Mouse (Mus musculus) embryonic facial prominence, embryonic 12.5 days (tissue): ENCODE measurements at regions not wholly inside any gene's neighbourhood (a gene's known extent, or its start where the extent isn't known, plus 50 kb on each side); places are given as distances from the start of the nearest gene placed in this dataset.

Source experiments
- ATAC-seq: fragments of 200-750 bp; cut with Nextera tagmentation; 2 replicates; pipeline ENCODE4 v1.8.0; 2017; ENCODE audit not compliant: insufficient number of reproducible peaks, insufficient read depth, low FRiP score, low TSS enrichment
- H3K27ac ChIP-seq: fragments of 300-500 bp; sonication (generic); 2 replicates; pipeline ENCODE4 v1.5.1; 2016; ENCODE audit warnings: mild to moderate bottlenecking
- H3K27me3 ChIP-seq: fragments of 300-500 bp; sonication (generic); 2 replicates; pipeline ENCODE4 v1.6.1; 2016; ENCODE audit warnings: mild to moderate bottlenecking, moderate library complexity
- H3K36me3 ChIP-seq: fragments of 300-500 bp; sonication (generic); 2 replicates; pipeline ENCODE4 v1.6.1; 2016; ENCODE audit warnings: mild to moderate bottlenecking
- H3K4me1 ChIP-seq: fragments of 300-500 bp; sonication (generic); 2 replicates; pipeline ENCODE4 v1.6.1; 2016
- H3K4me2 ChIP-seq: fragments of 300-500 bp; sonication (generic); replicated peaks from 2 replicates; pipeline ENCODE4 v1.6.1; 2016; ENCODE audit warnings: mild to moderate bottlenecking, moderate library complexity
- H3K4me3 ChIP-seq: fragments of 300-500 bp; sonication (generic); 2 replicates; pipeline ENCODE4 v1.5.1; 2016; ENCODE audit warnings: mild to moderate bottlenecking
- H3K9ac ChIP-seq: fragments of 300-500 bp; sonication (generic); 2 replicates; pipeline ENCODE4 v1.6.1; 2016; ENCODE audit warnings: mild to moderate bottlenecking, moderate library complexity
- H3K9me3 ChIP-seq: fragments of 300-500 bp; sonication (generic); 2 replicates; pipeline ENCODE4 v1.6.1; 2016; ENCODE audit warnings: mild to moderate bottlenecking, moderate library complexity
- WGBS: fragments of 180-500 bp; shearing (Covaris S2); methylation state at CpG from one replicate; pipeline ENCODE4 v1.1.7; 2016; 5-methylcytosine and 5-hydroxymethylcytosine counted together

- no peak overlapping the region for H3K9ac ChIP-seq
- no peaks in the 10 kb centered on the region for H3K9me3 ChIP-seq
- no peak overlapping the region for H3K4me3 ChIP-seq
- H3K4me2 ChIP-seq: no peak overlapping the region
- 45% methylated on average over 2 of the region's 2 CpGs for WGBS
- no peak for ATAC-seq
- H3K27ac ChIP-seq: no peak overlapping the region
- H3K27me3 ChIP-seq: 0 out of 2 replicates have a peak, but pooled peaks cover 4% of the 10 kb centered on the region
- H3K36me3 ChIP-seq: no peaks in the 10 kb centered on the region
- no peaks in the 10 kb centered on the region for H3K4me1 ChIP-seq
Measured at GRCm38 (mm10) chrX:167088438-167088837, 120.7 kb downstream of the Tmsb4x start.

- no peaks in the 10 kb centered on the region for H3K36me3 ChIP-seq
- H3K4me1 ChIP-seq: no peaks in the 10 kb centered on the region
- no peak for ATAC-seq
- H3K27me3 ChIP-seq: peaks cover 9% of the 10 kb centered on the region; the same call in 1 of the 2 replicates
- H3K4me2 ChIP-seq: no peak overlapping the region
- H3K27ac ChIP-seq: no peak overlapping the region
- no peak overlapping the region for H3K9ac ChIP-seq
- WGBS: 73% methylated on average over 3 of the region's 3 CpGs
- no peak overlapping the region for H3K4me3 ChIP-seq
- no peaks in the 10 kb centered on the region for H3K9me3 ChIP-seq
Measured at GRCm38 (mm10) chrX:167080821-167081220, 128.3 kb downstream of the Tmsb4x start.

- peaks cover 10% of the 10 kb centered on the region; the same call in 1 of the 2 replicates for H3K27me3 ChIP-seq
- 68% methylated on average over 2 of the region's 2 CpGs for WGBS
- H3K4me2 ChIP-seq: no peak overlapping the region
- H3K36me3 ChIP-seq: no peaks in the 10 kb centered on the region
- H3K4me3 ChIP-seq: no peak overlapping the region
- no peaks in the 10 kb centered on the region for H3K4me1 ChIP-seq
- no peak overlapping the region for H3K27ac ChIP-seq
- H3K9me3 ChIP-seq: no peaks in the 10 kb centered on the region
- H3K9ac ChIP-seq: no peak overlapping the region
- ATAC-seq: no peak
Measured at GRCm38 (mm10) chrX:167069075-167069474, 140.0 kb downstream of the Tmsb4x start.

GRCm38 (mm10) chrX:167067918-167068317, 141.2 kb downstream of the Tmsb4x start:
- Histone ChIP-seq H3K4me2 (no peak overlapping the region), H3K27me3 (peaks cover 12% of the 10 kb centered on the region; the same call in 1 of the 2 replicates), H3K4me1 (no peaks in the 10 kb centered on the region), H3K9ac (no peak overlapping the region), H3K36me3 (no peaks in the 10 kb centered on the region), H3K9me3 (no peaks in the 10 kb centered on the region), H3K4me3 (no peak overlapping the region), H3K27ac (no peak overlapping the region)
- WGBS: 58% methylated on average over 3 of the region's 3 CpGs
- ATAC-seq: no peak

GRCm38 (mm10) chrX:167063881-167064280, 145.2 kb downstream of the Tmsb4x start:
- Histone ChIP-seq H3K4me1 (no peaks in the 10 kb centered on the region), H3K27ac (no peak overlapping the region), H3K4me2 (no peak overlapping the region), H3K36me3 (no peaks in the 10 kb centered on the region), H3K27me3 (peaks cover 17% of the 10 kb centered on the region; the same call in 1 of the 2 replicates), H3K9me3 (no peaks in the 10 kb centered on the region), H3K9ac (no peak overlapping the region), H3K4me3 (no peak overlapping the region)
- 49% methylated on average over 4 of the region's 4 CpGs for WGBS
- no peak for ATAC-seq

GRCm38 (mm10) chrX:167052456-167052855, 156.7 kb downstream of the Tmsb4x start:
- Histone ChIP-seq H3K27me3 (peaks cover 4% of the 10 kb centered on the region; the same call in 1 of the 2 replicates), H3K9ac (no peak overlapping the region), H3K27ac (no peak overlapping the region), H3K4me3 (no peak overlapping the region), H3K4me2 (no peak overlapping the region), H3K36me3 (no peaks in the 10 kb centered on the region), H3K4me1 (no peaks in the 10 kb centered on the region), H3K9me3 (no peaks in the 10 kb centered on the region)
- no peak for ATAC-seq
- WGBS: 82% methylated on average over 10 of the region's 10 CpGs

- H3K4me3 ChIP-seq: no peak overlapping the region
- WGBS: 90% methylated on average over 4 of the region's 4 CpGs
- ATAC-seq: no peak
- no peaks in the 10 kb centered on the region for H3K9me3 ChIP-seq
- H3K4me2 ChIP-seq: no peak overlapping the region
- H3K27me3 ChIP-seq: peaks cover 4% of the 10 kb centered on the region; the same call in 1 of the 2 replicates
- H3K27ac ChIP-seq: no peak overlapping the region
- H3K9ac ChIP-seq: no peak overlapping the region
- no peaks in the 10 kb centered on the region for H3K36me3 ChIP-seq
- no peaks in the 10 kb centered on the region for H3K4me1 ChIP-seq
Measured at GRCm38 (mm10) chrX:167050066-167050465, 159.0 kb downstream of the Tmsb4x start.

- no peak for ATAC-seq
- Histone ChIP-seq H3K4me2 (no peak overlapping the region), H3K27me3 (peaks cover 4% of the 10 kb centered on the region; the same call in 1 of the 2 replicates), H3K36me3 (no peaks in the 10 kb centered on the region), H3K4me1 (no peaks in the 10 kb centered on the region), H3K9me3 (no peaks in the 10 kb centered on the region), H3K9ac (no peak overlapping the region), H3K4me3 (no peak overlapping the region), H3K27ac (no peak overlapping the region)
- WGBS: 73% methylated on average over 5 of the region's 5 CpGs
Measured at GRCm38 (mm10) chrX:167049191-167049968, 159.7 kb downstream of the Tmsb4x start.

- Histone ChIP-seq H3K4me2 (no peak overlapping the region), H3K9ac (no peak overlapping the region), H3K36me3 (no peaks in the 10 kb centered on the region), H3K4me3 (no peak overlapping the region), H3K4me1 (no peaks in the 10 kb centered on the region), H3K27ac (no peak overlapping the region), H3K27me3 (0 out of 2 replicates have a peak, but pooled peaks cover 2% of the 10 kb centered on the region), H3K9me3 (no peaks in the 10 kb centered on the region)
- ATAC-seq: no peak
Measured at GRCm38 (mm10) chrX:167037971-167038370, 171.1 kb downstream of the Tmsb4x start.

GRCm38 (mm10) chrX:167036355-167036754, 172.8 kb downstream of the Tmsb4x start:
- Histone ChIP-seq H3K9me3 (no peaks in the 10 kb centered on the region), H3K4me1 (no peaks in the 10 kb centered on the region), H3K27ac (no peak overlapping the region), H3K4me2 (no peak overlapping the region), H3K9ac (no peak overlapping the region), H3K4me3 (no peak overlapping the region), H3K36me3 (no peaks in the 10 kb centered on the region), H3K27me3 (peaks cover 7% of the 10 kb centered on the region; the same call in 1 of the 2 replicates)
- ATAC-seq: no peak
- 21% methylated on average over 1 of the region's 1 CpGs for WGBS

- peaks cover 7% of the 10 kb centered on the region; the same call in 1 of the 2 replicates for H3K27me3 ChIP-seq
- no peaks in the 10 kb centered on the region for H3K4me1 ChIP-seq
- no peak overlapping the region for H3K4me2 ChIP-seq
- no peaks in the 10 kb centered on the region for H3K36me3 ChIP-seq
- no peak overlapping the region for H3K27ac ChIP-seq
- H3K9ac ChIP-seq: no peak overlapping the region
- no peaks in the 10 kb centered on the region for H3K9me3 ChIP-seq
- ATAC-seq: no peak
- no peak overlapping the region for H3K4me3 ChIP-seq
Measured at GRCm38 (mm10) chrX:167035639-167036038, 173.5 kb downstream of the Tmsb4x start.

GRCm38 (mm10) chrX:167033091-167033490, 176.0 kb downstream of the Tmsb4x start:
- H3K4me1 ChIP-seq: no peaks in the 10 kb centered on the region
- no peak overlapping the region for H3K4me3 ChIP-seq
- no peak overlapping the region for H3K27ac ChIP-seq
- peaks cover 10% of the 10 kb centered on the region; the same call in 1 of the 2 replicates for H3K27me3 ChIP-seq
- no peak overlapping the region for H3K4me2 ChIP-seq
- no peak overlapping the region for H3K9ac ChIP-seq
- no peak for ATAC-seq
- H3K9me3 ChIP-seq: no peaks in the 10 kb centered on the region
- no peaks in the 10 kb centered on the region for H3K36me3 ChIP-seq
- 55% methylated on average over 2 of the region's 2 CpGs for WGBS
